Mouse (Mus musculus): Measurements from ENCODE around the gene Dchs1. TPM values are rescaled to one million over a fixed set of nuclear protein-coding genes. Genes with fewer than 3 reads are reported as not detected.

Gene Dchs1
- polyA plus RNA-seq, 1 experiment from 2014 or later = 17.7 TPM

- 14% methylated on average over 7 of the region's 7 CpGs for WGBS
- H3K27me3 ChIP-seq (ENCODE audit: control insufficient read depth, insufficient read depth, low read length) = no peaks in the 10 kb centered on the region
- H3K9me3 ChIP-seq (ENCODE audit: control insufficient read depth, low read length) = no peaks in the 10 kb centered on the region
- DNase-seq (ENCODE audit: low spot score) (no peak), ATAC-seq (ENCODE audit: low FRiP score) (peak; percentile 27; the same call in 1 of the 2 replicates)
- no peak overlapping the region for H3K4me2 ChIP-seq (replicated peaks; ENCODE audit: low read depth, low read length)
- H3K4me1 ChIP-seq (replicated peaks; ENCODE audit: control insufficient read depth, insufficient read depth, low read length) = no peaks in the 10 kb centered on the region
- no peak overlapping the region for H3K4me3 ChIP-seq (ENCODE audit: low read depth, low read length)
- H3K9ac ChIP-seq (ENCODE audit: low read depth, low read length) = no peak overlapping the region
- H3K27ac ChIP-seq (ENCODE audit: low read depth, low read length) = no peak overlapping the region
- no peaks in the 10 kb centered on the region for H3K36me3 ChIP-seq (ENCODE audit: control insufficient read depth, insufficient read depth, low read length)
These were observed 8.4 kb upstream of the Dchs1 start for GRCm38 (mm10) chr7:105795759-105796366.

GRCm38 (mm10) chr7:105793701-105794100 is 6.2 kb upstream of the Dchs1 start:
- DNase-seq (ENCODE audit: low spot score) = no peak
- Histone ChIP-seq H3K27ac (ENCODE audit: low read depth, low read length) (no peak overlapping the region), H3K4me2 (replicated peaks; ENCODE audit: low read depth, low read length) (no peak overlapping the region), H3K27me3 (ENCODE audit: control insufficient read depth, insufficient read depth, low read length) (no peaks in the 10 kb centered on the region), H3K36me3 (ENCODE audit: control insufficient read depth, insufficient read depth, low read length) (no peaks in the 10 kb centered on the region), H3K9me3 (ENCODE audit: control insufficient read depth, low read length) (no peaks in the 10 kb centered on the region), H3K4me3 (ENCODE audit: low read depth, low read length) (no peak overlapping the region), H3K9ac (ENCODE audit: low read depth, low read length) (no peak overlapping the region), H3K4me1 (replicated peaks; ENCODE audit: control insufficient read depth, insufficient read depth, low read length) (no peaks in the 10 kb centered on the region)
- WGBS = 78% methylated on average over 7 of the region's 7 CpGs
- no peak for ATAC-seq (ENCODE audit: low FRiP score)

GRCm38 (mm10) chr7:105791147-105791546 is 3.7 kb upstream of the Dchs1 start:
- Histone ChIP-seq H3K9me3 (ENCODE audit: control insufficient read depth, low read length) (no peaks in the 10 kb centered on the region), H3K9ac (ENCODE audit: low read depth, low read length) (no peak overlapping the region), H3K4me2 (replicated peaks; ENCODE audit: low read depth, low read length) (no peak overlapping the region), H3K4me3 (ENCODE audit: low read depth, low read length) (no peak overlapping the region), H3K36me3 (ENCODE audit: control insufficient read depth, insufficient read depth, low read length) (no peaks in the 10 kb centered on the region), H3K27me3 (ENCODE audit: control insufficient read depth, insufficient read depth, low read length) (no peaks in the 10 kb centered on the region), H3K4me1 (replicated peaks; ENCODE audit: control insufficient read depth, insufficient read depth, low read length) (no peaks in the 10 kb centered on the region; the same call in 1 of the 2 replicates), H3K27ac (ENCODE audit: low read depth, low read length) (no peak overlapping the region)
- no peak for DNase-seq (ENCODE audit: low spot score)
- ATAC-seq (ENCODE audit: low FRiP score) = no peak
- 94% methylated on average over 1 of the region's 1 CpGs for WGBS

- 10% methylated on average over 16 of the region's 20 CpGs for WGBS
- peak; percentile 62 for DNase-seq (ENCODE audit: low spot score)
These were observed 759 bp downstream of the Dchs1 start for GRCm38 (mm10) chr7:105786506-105787284.

GRCm38 (mm10) chr7:105784556-105784955 is 2.9 kb downstream of the Dchs1 start:
- DNase-seq (ENCODE audit: low spot score) (no peak), ATAC-seq (ENCODE audit: low FRiP score) (no peak)
- no peak overlapping the region; the same call in 1 of the 2 replicates for H3K4me2 ChIP-seq (replicated peaks; ENCODE audit: low read depth, low read length)
- H3K27me3 ChIP-seq (ENCODE audit: control insufficient read depth, insufficient read depth, low read length) = no peaks in the 10 kb centered on the region
- H3K9me3 ChIP-seq (ENCODE audit: control insufficient read depth, low read length) = no peaks in the 10 kb centered on the region
- 19% methylated on average over 4 of the region's 4 CpGs for WGBS
- no peak overlapping the region for H3K4me3 ChIP-seq (ENCODE audit: low read depth, low read length)
- no peaks in the 10 kb centered on the region for H3K36me3 ChIP-seq (ENCODE audit: control insufficient read depth, insufficient read depth, low read length)
- no peak overlapping the region for H3K27ac ChIP-seq (ENCODE audit: low read depth, low read length)
- peaks cover 2% of the 10 kb centered on the region; the same call in 1 of the 2 replicates for H3K4me1 ChIP-seq (replicated peaks; ENCODE audit: control insufficient read depth, insufficient read depth, low read length)
- peak overlapping the region; percentile 17; the same call in 1 of the 2 replicates for H3K9ac ChIP-seq (ENCODE audit: low read depth, low read length)

More at GRCm38 (mm10) chr7:105786506-105787284, 759 bp downstream of the Dchs1 start:
- Histone ChIP-seq H3K9ac (ENCODE audit: low read depth, low read length) (peak overlapping the region; percentile 98), H3K9me3 (ENCODE audit: control insufficient read depth, low read length) (no peaks in the 10 kb centered on the region), H3K27ac (ENCODE audit: low read depth, low read length) (peak overlapping the region; percentile 94), H3K4me3 (ENCODE audit: low read depth, low read length) (peak overlapping the region; percentile 95), H3K4me1 (replicated peaks; ENCODE audit: control insufficient read depth, insufficient read depth, low read length) (peaks cover 2% of the 10 kb centered on the region; the same call in 1 of the 2 replicates), H3K4me2 (replicated peaks; ENCODE audit: low read depth, low read length) (peak overlapping the region; percentile 74), H3K36me3 (ENCODE audit: control insufficient read depth, insufficient read depth, low read length) (no peaks in the 10 kb centered on the region), H3K27me3 (ENCODE audit: control insufficient read depth, insufficient read depth, low read length) (no peaks in the 10 kb centered on the region)
- peak; percentile 79 for ATAC-seq (ENCODE audit: low FRiP score)

GRCm38 (mm10) chr7:105783861-105784260 is 3.6 kb downstream of the Dchs1 start:
- Histone ChIP-seq H3K36me3 (ENCODE audit: control insufficient read depth, insufficient read depth, low read length) (no peaks in the 10 kb centered on the region), H3K27me3 (ENCODE audit: control insufficient read depth, insufficient read depth, low read length) (no peaks in the 10 kb centered on the region), H3K9ac (ENCODE audit: low read depth, low read length) (no peak overlapping the region), H3K9me3 (ENCODE audit: control insufficient read depth, low read length) (no peaks in the 10 kb centered on the region), H3K4me2 (replicated peaks; ENCODE audit: low read depth, low read length) (no peak overlapping the region), H3K4me3 (ENCODE audit: low read depth, low read length) (no peak overlapping the region), H3K27ac (ENCODE audit: low read depth, low read length) (no peak overlapping the region), H3K4me1 (replicated peaks; ENCODE audit: control insufficient read depth, insufficient read depth, low read length) (peaks cover 3% of the 10 kb centered on the region; the same call in 1 of the 2 replicates)
- ATAC-seq (ENCODE audit: low FRiP score) (no peak), DNase-seq (ENCODE audit: low spot score) (no peak)
- 43% methylated on average over 4 of the region's 4 CpGs for WGBS

GRCm38 (mm10) chr7:105778553-105779265 is 8.7 kb downstream of the Dchs1 start:
- no peak for DNase-seq (ENCODE audit: low spot score)
- no peaks in the 10 kb centered on the region for H3K9me3 ChIP-seq (ENCODE audit: control insufficient read depth, low read length)
- H3K4me2 ChIP-seq (replicated peaks; ENCODE audit: low read depth, low read length) = no peak overlapping the region
- H3K36me3 ChIP-seq (ENCODE audit: control insufficient read depth, insufficient read depth, low read length) = no peaks in the 10 kb centered on the region
- peak; percentile 77 for ATAC-seq (ENCODE audit: low FRiP score)
- peak overlapping the region; percentile 72 for H3K27ac ChIP-seq (ENCODE audit: low read depth, low read length)
- no peak overlapping the region for H3K4me3 ChIP-seq (ENCODE audit: low read depth, low read length)
- no peaks in the 10 kb centered on the region for H3K27me3 ChIP-seq (ENCODE audit: control insufficient read depth, insufficient read depth, low read length)
- 48% methylated on average over 4 of the region's 4 CpGs for WGBS
- H3K9ac ChIP-seq (ENCODE audit: low read depth, low read length) = peak overlapping the region; percentile 29; the same call in 1 of the 2 replicates
- H3K4me1 ChIP-seq (replicated peaks; ENCODE audit: control insufficient read depth, insufficient read depth, low read length) = peaks cover 5% of the 10 kb centered on the region

GRCm38 (mm10) chr7:105777797-105778552 is 9.5 kb downstream of the Dchs1 start:
- ATAC-seq (ENCODE audit: low FRiP score) (peak; percentile 59), DNase-seq (ENCODE audit: low spot score) (peak; percentile 71)
- Histone ChIP-seq H3K36me3 (ENCODE audit: control insufficient read depth, insufficient read depth, low read length) (peaks cover under 1% of the 10 kb centered on the region), H3K4me2 (replicated peaks; ENCODE audit: low read depth, low read length) (peak overlapping the region; percentile 25; the same call in 1 of the 2 replicates), H3K4me3 (ENCODE audit: low read depth, low read length) (no peak overlapping the region; the same call in 1 of the 2 replicates), H3K27me3 (ENCODE audit: control insufficient read depth, insufficient read depth, low read length) (no peaks in the 10 kb centered on the region), H3K9ac (ENCODE audit: low read depth, low read length) (no peak overlapping the region), H3K27ac (ENCODE audit: low read depth, low read length) (peak overlapping the region; percentile 72; the same call in 1 of the 2 replicates), H3K4me1 (replicated peaks; ENCODE audit: control insufficient read depth, insufficient read depth, low read length) (peaks cover 5% of the 10 kb centered on the region), H3K9me3 (ENCODE audit: control insufficient read depth, low read length) (no peaks in the 10 kb centered on the region)
- WGBS = 42% methylated on average over 13 of the region's 13 CpGs

Measured in hindbrain, embryonic 11.5 days (tissue).